Mouse (Mus musculus) T-helper 1 cell (primary cell): ENCODE measurements at regions not wholly inside any gene's neighbourhood (a gene's known extent, or its start where the extent isn't known, plus 50 kb on each side); places are given as distances from the start of the nearest gene placed in this dataset.

Experiments used
- in situ Hi-C: fragments of 300-600 bp; cut with MboI, MseI; formaldehyde crosslinking; loops from one replicate; pipeline ENCODE4 v1.15.1; 2025; ENCODE audit warnings: high pct_unique_total_duplicates

DNA sequence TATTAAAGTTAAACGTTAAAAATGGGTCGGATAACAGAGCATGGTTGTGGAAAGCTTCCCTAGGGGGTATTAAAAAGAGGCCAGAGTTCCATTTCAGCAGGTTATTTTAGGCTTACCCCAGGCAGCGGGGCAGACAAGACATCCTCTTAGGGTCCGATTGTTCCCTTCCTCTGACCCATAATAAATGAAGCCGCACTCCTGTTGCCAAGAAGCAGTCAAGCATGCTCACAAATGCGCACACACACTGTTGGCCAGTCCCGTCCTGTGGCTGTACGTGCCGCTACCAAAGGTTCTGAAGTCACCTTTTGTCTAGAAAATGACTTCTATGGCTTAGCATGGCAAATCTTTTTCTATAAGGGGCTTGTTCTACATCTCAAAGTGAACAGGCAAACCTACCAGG is 146.8 kb upstream of the Mdm1 start:
- in situ Hi-C loops, result no loop called here

DNA sequence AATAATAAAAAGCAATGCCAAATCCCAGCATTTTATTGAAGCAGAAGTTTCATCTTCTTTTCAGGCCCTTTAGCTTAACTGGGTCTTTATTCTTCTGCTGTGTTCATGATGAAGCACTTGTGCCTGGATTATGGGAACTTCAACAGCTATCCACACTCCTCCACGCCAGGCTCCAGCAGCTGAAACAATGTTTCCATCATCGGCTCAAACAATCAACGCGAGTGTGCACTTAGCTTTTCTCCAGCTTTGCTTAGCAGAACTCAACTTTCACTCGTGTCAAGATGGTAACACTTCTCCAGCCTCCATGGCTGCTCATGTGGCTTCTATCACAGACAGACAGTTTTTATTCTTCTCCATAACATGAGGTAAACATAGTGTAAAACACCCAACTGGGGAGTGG is 143.8 kb upstream of the Mdm1 start:
- in situ Hi-C loops, result no loop called here

DNA sequence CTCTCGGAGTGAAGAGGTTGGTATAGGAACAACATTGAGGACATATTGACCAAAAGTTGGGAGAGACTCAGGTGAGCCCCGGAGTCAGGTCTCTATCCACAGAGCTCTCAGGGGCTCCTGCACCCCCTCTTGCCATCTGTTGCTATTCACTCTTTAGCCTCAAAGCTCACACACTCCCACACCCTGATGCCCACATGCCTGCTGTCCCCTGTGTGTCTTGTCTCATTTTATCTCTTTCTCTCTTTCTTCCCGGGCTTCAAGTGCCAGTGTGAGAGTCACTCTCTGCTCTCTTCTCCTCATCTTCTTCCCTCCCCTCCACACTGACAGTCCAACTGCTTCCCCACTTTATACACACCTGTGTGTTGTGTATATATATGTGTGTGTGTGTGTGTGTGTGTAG is 141.0 kb upstream of the Mdm1 start:
- in situ Hi-C loops, result no loop called here

DNA sequence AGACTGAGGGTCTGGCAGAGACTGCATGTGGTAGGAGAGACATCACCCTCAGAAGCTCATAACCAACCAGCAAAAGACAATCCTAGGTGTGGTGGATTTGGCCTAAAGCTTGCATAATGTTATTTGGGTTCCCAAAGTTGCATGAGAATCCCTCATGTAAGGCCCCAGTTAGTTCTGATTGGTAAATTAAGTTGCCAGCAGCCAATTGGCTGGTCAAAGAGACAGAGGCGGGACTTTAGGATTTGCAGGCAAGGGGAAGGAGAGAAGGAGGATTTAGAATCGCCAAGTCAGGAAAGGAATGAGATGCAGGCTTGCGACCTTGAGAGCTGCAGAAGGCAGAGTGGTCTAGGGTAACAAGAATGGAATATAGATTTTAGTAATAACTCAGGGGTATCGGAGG is 140.1 kb upstream of the Mdm1 start:
- in situ Hi-C loops, result no loop called here

DNA sequence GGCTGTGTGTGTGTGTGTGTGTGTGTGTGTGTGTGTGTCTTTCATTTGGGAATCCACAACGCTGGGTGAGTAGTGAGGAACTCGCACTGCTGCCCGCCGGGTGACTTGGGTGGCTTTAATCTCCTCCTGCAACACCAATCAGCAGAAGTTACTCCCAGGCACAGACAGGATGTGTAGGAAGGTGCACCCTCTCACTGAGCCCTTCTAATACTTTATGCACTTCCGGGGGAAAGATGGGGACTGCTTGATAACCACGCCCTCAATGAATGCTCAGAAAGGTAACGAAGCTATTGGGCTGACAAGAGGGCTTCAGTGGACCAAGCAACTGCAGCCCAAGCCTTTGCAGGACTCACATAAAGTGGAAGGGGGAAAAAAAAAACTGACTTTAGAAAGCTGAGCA is 139.6 kb upstream of the Mdm1 start:
- in situ Hi-C loops, result no loop called here

DNA sequence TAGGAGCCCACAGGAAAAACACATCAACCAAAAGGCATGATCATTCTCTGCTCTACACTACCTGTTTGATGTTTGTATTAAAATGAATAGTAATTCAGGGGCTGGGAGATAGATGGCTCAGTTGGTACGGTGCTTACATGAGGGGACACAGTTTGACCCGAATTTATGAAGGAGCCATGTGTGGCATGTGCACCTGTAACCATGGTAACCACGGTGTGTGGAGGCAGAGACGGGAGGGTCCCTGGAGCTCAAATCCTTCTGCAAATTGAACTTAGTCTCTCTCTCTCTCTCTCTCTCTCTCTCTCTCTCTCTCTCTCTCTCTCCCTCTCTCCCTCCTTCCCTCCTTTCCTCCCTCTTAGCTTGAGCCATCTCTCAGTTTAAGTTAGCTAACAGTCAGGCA is 139.1 kb upstream of the Mdm1 start:
- in situ Hi-C loops, result no loop called here

DNA sequence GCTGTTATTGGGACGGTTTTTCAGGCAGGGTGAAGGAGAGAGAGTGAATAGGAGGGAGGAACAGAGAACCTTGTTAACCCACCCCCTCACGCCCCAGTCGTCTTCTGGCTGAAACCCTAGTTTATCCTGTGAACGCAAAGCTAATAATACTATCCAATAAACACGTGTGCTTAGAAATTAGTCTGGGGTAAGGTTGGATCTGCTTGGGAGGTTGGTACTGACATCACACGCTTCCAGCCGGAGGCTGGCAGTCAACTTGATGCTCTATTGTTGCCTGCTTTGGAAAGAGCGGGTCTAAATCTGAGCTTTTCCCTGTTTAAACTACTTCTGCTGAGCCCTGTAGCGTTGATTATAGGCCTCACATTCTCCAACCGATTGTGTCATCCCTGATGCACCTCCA is 138.4 kb upstream of the Mdm1 start:
- in situ Hi-C loops, result no loop called here

DNA sequence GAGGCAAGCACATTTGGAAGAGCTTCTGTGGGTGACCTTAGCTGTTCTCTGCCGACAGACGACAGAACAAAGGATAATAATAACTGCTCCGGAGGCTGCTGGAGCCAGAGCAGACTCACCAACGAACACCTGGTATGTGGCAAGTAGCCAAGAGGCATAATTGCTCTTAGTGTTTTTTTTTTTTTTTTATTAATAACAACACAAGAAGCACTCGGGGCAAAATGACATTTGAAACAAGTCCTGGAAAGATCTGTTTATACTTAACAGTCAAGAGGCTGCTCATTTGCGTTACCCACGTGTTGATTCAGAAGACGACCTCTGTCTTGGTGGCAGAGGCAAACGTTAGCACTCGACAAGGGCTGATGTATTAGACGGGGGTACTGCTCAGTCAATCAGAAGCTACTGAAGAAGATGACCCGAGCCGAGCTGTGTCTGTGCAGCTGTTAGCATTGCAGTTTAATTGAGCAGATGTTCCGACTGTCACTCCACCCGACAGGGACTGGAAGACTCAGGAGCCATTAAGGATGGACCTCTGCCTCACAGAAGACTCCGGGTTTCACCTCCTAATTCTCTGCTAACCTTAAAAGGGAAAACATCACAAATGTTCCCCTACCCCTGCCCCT is 137.8 kb upstream of the Mdm1 start:
- in situ Hi-C loops, result no loop called here

DNA sequence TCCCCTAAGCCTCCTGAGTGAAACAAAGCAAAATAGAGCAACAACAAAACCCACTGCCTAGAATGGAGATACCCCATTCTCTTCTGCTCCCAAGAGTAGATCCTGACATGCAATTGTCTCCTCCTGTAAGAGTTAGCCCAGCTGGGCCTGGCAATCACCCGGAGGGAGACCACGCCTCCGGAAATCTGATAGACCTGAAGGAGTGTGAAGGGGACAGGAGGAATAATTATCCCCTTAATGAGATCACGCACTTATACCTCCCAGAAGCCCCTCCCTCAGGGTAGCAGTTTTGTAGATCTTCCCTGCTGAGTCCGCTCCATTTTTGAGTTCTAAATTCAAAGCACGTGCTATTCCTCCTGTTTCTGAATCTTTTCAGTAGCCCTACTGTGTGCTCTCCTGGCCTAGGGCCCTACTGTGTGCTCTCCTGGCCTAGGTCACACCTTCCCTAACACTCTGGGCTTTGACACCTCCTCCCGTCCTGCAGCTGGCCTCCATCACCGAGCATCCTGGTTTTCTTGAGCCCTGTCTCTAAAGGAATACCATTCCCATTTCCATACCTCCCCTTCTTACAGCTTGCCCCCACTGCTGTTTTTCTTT is 137.2 kb upstream of the Mdm1 start:
- in situ Hi-C loops, result no loop called here

DNA sequence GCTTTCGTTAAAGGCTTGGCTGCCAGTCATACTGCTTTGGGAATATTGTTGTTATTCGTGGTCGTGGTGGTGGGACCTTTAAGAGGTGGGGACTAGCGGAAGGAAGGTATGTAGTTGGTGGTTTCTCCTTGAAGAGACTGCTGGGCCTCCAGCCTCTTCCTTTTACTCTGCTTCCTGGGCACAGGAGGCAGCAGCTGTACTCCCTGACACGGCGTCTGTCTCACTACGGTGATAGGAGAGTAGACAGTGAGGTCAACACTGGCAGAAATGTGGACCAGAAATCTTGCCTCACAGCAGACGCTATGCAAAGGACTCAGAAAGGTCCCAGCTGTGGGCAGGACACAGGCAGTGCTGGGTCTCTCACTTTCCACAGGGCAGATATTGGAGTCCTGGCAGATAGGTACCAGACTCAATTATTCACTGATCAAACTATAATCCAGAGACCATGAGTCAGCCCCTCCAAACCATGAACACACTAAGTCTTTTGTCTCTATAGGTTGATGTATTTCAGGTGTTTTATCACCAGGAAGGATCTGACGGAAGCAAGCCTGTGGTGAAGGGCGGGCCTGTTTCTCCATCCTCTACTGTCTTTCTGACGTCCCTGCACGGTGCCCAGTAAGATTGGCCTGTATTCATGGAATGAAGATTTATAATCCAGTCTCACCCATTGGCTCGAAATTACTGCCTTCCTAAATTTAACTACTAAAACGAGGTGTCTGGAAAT is 134.6 kb upstream of the Mdm1 start:
- in situ Hi-C loops, result no loop called here

DNA sequence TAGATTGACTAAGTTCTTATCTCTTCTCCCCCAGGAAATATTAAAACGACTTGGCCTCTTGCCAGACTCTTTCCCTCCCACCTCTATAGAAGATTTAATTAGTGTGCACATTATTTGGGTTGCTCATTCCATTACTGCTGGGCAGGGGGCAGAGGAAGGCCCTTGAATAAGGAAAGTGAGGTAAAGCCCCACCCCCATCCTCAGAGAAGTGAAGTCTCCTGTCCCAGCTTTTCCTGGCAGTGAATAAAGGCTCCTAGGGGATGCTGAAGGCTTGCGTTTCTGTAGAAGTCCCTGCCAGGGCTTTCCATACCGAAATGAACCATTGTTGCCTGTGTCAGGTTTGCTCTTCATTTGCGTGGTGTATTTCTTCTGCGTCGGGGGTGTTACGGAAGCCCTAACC is 133.8 kb upstream of the Mdm1 start:
- in situ Hi-C loops, result no loop called here

DNA sequence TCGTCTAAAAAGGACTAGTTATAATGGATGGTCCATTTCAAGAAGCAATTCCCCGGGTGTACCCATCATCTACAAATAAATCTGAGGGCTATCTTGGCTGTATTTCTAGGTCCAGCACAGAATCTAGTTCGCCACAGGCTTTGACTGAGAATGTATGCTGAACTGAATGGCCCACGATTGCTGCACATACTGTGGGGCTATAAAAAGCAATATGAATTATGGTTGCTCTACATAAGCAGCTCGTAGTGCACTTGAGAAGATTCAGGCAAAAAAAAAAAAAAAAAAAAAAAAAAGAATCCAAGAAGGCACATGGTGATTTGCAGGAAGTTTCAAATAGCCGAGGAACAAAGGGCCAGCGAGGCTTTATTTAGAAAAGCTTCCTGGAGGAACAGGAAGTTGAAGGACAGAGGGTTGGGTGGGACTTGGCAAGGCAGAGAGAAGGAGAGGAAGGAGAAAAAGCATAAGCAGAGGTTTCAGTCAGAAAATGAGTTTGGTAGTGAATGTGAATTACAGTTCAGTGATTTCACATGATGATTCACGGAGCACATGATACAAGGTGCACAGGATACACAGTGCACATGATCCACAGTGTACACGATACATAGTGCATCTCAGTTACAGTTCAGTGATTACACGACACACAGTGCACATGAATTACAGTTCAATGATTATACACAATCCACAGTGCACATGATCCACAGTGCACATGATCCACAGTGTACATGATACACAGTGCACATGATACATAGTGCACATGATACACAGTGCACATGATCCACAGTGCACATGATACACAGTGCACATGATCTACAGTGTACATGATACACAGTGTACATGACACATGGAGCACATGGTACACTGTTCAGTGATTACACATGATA is 129.7 kb upstream of the Mdm1 start:
- in situ Hi-C loops, result no loop called here

DNA sequence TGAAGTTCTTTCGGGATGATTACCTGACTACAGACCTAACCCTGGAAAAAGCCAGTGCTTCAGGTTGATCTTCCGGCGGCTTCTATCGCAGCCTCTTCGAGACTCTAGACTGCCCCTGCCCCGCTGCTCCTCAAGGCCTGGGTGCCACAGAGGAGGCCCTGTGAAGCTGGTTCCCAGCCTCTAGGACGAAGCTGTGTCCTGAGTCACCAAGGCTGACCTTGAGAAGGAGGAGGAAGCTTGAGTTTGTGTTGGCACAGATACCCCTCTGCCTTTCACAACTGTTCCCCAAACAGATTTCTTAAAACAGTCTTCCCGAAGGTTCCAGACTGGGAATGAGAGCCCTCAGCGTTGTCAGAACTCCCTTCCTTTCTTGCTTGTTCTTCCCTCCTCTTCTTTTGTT is 112.8 kb upstream of the Mdm1 start:
- in situ Hi-C loops, result no loop called here

DNA sequence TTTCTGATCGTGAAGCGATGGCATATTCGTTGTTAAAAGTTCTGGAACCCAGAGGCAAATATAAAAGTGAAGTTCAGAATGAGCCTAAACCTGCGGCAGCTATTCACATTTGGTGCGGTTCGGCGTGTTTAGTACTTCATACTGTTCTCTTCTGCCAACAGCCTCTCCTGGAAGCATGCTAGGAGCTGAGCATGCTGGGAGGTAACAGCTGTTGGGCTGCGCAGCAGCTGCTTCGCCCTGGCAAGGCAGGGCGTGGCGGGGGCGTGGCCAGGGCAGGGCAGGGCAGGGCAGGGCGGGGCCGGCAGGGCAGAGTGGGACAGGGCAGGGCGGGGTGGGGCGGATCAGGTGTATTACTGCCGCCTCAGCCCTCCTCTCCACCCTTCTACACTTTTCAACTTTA is 107.2 kb upstream of the Mdm1 start:
- in situ Hi-C loops, result no loop called here

DNA sequence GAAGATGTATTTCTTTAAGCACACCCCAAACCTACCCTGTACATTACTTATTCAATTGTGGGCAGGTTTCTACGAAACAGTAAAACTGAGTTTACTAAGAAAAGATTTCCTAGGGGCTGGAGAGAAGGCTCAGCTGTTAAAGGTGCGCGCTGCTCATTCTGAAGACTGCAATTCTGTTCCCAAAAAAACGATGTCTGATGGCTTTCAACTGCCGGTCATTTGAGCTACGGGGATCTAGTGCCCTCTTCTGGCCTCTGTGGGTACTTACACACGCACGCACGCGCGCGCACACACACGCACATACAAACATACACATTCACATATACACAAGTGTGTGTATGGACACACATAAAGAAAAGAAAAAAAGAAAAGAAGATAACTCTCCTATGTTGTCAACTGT is 106.6 kb upstream of the Mdm1 start:
- in situ Hi-C loops, result no loop called here

DNA sequence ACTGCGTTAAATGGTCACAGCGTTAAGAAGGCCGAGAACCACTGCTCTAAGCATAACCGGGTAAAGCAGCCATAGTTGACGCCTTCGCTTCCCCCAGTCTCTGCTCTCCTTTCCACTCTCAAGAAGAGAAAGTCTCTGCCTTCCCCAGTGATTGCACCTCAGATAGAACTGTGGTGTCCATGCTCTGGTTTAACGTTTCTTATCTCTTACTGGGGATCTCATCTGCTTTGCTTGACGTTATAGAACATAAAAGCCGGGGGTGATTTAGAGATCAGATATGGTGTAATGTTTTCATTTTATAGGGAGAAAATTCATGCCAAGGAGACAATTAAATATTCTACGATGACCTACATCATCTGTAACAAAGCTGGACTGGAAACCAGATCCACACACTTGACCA is 103.1 kb upstream of the Mdm1 start:
- in situ Hi-C loops, result no loop called here

DNA sequence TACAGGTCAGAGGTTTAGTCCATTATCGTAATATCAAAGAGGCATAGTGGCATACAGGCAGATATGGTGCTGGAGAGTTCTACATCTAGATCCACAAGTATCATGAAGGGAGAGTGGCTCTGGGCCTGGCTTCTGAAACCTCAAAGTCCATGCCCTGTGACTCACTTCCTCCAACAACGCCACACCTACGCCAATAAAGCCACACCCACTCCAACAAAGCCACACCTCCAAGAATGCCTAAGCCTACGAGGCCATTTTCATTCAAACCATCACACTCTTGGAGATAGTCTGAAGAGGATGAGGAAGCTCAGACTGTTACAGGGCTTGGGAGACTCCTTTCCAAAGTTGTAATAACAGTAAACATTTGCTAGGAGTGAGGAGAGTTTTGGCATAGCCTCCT is 102.6 kb upstream of the Mdm1 start:
- in situ Hi-C loops, result no loop called here

DNA sequence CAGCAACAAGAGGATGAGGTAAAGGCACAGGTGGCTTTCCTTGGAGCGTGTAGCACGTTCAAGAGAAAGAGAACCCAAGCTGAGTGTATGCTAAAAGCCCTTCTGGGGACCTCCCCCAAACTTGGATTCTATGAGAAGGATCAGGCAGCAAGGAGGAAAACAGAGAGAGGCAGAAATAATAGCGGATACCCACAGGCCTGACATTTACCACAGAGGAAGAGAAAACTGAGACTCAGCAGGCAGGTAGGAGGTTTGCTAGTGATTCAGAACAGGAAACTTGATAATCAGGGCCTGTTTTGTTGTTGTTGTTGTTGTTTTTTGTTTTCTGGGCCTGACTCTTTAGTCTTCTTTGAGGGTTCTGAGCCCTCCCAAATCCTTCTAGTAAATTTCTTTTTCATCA is 100.5 kb upstream of the Mdm1 start:
- in situ Hi-C loops, result no loop called here

DNA sequence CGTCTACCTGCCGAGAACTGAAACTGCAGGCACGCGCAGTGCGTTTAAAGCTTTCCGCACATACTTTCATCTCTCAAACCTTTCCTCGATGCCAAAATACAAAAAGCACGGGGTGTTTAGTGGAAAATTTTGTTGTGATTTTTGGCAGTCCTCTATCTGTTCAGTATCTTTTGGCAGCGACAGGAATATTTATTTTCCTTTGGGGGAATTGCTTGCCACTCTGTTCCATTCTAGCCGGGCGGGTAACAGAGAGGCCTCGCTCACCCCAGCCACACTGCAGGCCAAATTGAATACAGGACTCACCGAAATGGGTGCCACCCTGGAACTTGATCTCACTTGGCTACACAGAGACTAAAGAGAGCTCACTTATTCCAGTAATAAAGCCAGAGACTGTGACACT is 97.8 kb upstream of the Mdm1 start:
- in situ Hi-C loops, result no loop called here

DNA sequence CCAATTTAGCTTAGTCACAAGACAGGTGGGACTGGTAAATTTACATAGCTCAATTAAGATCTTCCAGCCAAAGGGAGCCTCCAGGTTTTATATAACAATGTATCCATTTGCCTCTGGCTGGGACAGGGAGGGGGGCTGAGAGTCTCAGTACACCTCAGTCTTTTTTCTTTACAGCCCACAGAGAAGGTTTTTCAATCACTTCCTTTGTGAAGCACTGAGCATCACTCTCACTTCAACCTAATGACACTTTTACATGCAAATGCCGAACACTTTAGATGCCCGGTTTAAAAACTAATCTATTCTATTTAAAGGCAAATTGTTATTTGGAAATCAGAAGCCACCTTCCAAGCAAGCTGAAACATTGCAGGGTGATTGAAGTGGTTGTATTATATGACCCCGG is 96.8 kb upstream of the Mdm1 start:
- in situ Hi-C loops, result no loop called here

DNA sequence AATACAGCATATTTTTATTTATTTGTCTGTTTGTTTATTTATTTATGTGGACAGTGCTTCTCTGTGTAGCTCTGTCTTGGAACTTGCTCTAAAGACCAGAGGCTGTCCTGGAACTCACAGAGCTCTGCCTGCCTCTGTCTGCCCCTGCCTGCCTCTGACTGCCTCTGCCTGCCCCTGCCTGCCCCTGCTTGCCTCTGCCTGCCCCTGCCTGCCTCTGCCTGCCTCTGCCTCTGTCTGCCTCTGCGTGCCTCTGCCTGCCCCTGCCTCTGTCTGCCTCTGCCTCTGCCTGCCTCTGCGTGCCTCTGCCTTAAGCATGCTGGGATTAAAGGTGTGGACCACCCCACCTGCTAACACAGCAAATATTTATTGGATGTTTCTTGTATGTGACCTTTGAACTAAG is 96.2 kb upstream of the Mdm1 start:
- in situ Hi-C loops, result no loop called here

DNA sequence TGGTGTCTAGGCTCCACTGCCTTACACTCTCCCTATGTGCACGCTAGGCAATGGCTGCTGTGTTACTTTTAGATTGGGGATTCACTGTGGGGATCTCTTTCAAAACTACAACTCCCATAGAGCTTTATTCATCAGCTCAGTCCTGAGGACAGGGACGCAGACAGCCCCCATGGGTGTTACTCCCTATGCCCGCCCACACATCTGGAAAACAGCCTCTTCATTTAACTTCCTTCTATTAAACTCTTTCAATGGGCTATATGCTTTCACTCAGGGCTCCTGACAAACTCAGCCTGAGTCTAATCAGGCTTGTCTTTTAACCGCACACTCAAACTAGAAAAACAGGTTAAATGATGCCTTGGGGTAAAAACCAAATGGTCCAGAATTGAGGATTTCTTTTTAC is 95.3 kb upstream of the Mdm1 start:
- in situ Hi-C loops, result no loop called here

DNA sequence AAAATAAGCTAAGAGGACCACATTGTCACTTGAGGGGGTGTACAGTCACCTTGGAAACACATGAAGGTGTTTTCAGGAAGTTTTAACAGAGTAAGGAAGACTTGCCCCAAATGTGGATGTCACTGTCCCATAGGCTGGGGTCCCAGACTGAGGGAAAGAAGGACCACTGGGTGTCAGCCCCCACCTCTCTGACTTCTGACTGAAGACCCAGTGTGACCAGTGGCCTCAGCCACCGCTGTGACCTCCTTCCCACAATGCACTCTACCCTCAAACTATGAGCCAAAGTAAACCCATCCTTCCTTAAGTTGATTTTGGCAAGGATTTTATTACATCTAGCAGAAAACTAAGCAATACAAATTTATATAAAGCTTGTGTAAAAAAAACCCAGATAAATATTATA is 94.8 kb upstream of the Mdm1 start:
- in situ Hi-C loops, result no loop called here
